Mouse (Mus musculus): ENCODE measurements around the gene Cdkn2c.

The Cdkn2c gene

GRCm38 (mm10) chr4:109657021-109657850 is 9.8 kb downstream of the Cdkn2c start:
- DNase-seq (ENCODE audit: low read depth) = no peak

GRCm38 (mm10) chr4:109656301-109656700 is 10.7 kb downstream of the Cdkn2c start:
- no peak for DNase-seq (ENCODE audit: low read depth)

- no peak for DNase-seq (ENCODE audit: low read depth)
Measured at GRCm38 (mm10) chr4:109655738-109656137, 11.3 kb downstream of the Cdkn2c start.

- DNase-seq (ENCODE audit: low read depth) = no peak
Measured at GRCm38 (mm10) chr4:109654701-109655100, 12.3 kb downstream of the Cdkn2c start.

GRCm38 (mm10) chr4:109653251-109653650 is 13.7 kb downstream of the Cdkn2c start:
- DNase-seq (ENCODE audit: low read depth) = no peak

GRCm38 (mm10) chr4:109649331-109649730 is 17.7 kb downstream of the Cdkn2c start:
- no peak for DNase-seq (ENCODE audit: low read depth)

GRCm38 (mm10) chr4:109647281-109647680 is 19.7 kb downstream of the Cdkn2c start:
- no peak for DNase-seq (ENCODE audit: low read depth)

- no peak for DNase-seq (ENCODE audit: low read depth)
Measured at GRCm38 (mm10) chr4:109641451-109641850, 25.5 kb downstream of the Cdkn2c start.

- no peak for DNase-seq (ENCODE audit: low read depth)
Measured at GRCm38 (mm10) chr4:109640141-109640540, 26.8 kb downstream of the Cdkn2c start.

- DNase-seq (ENCODE audit: low read depth) = no peak
Measured at GRCm38 (mm10) chr4:109639356-109639755, 27.6 kb downstream of the Cdkn2c start.

GRCm38 (mm10) chr4:109634971-109635370 is 32.0 kb downstream of the Cdkn2c start:
- no peak for DNase-seq (ENCODE audit: low read depth)

- no peak for DNase-seq (ENCODE audit: low read depth)
Measured at GRCm38 (mm10) chr4:109631029-109631428, 36.0 kb downstream of the Cdkn2c start.

- no peak for DNase-seq (ENCODE audit: low read depth)
Measured at GRCm38 (mm10) chr4:109630215-109630614, 36.8 kb downstream of the Cdkn2c start.

GRCm38 (mm10) chr4:109612596-109612995 is 54.4 kb downstream of the Cdkn2c start:
- no peak for DNase-seq (ENCODE audit: low read depth)

Measured in c-Kit-positive CD71-negative TER-119-negative erythroid progenitor cells, embryonic 14.5 days (primary cell).